Mouse (Mus musculus) bone marrow, adult 2 months (tissue): Measurements from ENCODE around the gene Amfr. TPM values are rescaled to one million over a fixed set of nuclear protein-coding genes. Genes with fewer than 3 reads are reported as not detected.
A peak's percentile ranks its signal among the peaks of the same experiment; 100 is the strongest.

ENCODE experiments used
- H3K27ac ChIP-seq: fragments of 200-500 bp; 2 replicates; pipeline ENCODE4 v1.5.1; 2012; ENCODE audit warnings: low read depth, mild to moderate bottlenecking, control low read depth, inconsistent platforms, low read length; ENCODE audit not compliant: control insufficient read depth, poor library complexity, insufficient read depth
- H3K4me1 ChIP-seq: fragments of 200-500 bp; 2 replicates; pipeline ENCODE4 v1.6.1; 2011; ENCODE audit warnings: low read length; ENCODE audit not compliant: control insufficient read depth, insufficient read depth
- H3K4me3 ChIP-seq: fragments of 200-500 bp; replicated peaks from 2 replicates; pipeline ENCODE3; 2011; ENCODE audit warnings: mild to moderate bottlenecking, low read depth, low read length, control low read depth; ENCODE audit not compliant: control insufficient read depth
- CTCF ChIP-seq: fragments of 200-500 bp; IDR thresholded peaks from 2 replicates; pipeline ENCODE4 v1.5.1; 2011; ENCODE audit warnings: low read length, control low read depth; ENCODE audit not compliant: control insufficient read depth, insufficient read depth
- POLR2A ChIP-seq: fragments of 200-500 bp; IDR thresholded peaks from 2 replicates; pipeline ENCODE4 v1.6.1; 2011; ENCODE audit warnings: low read depth, mild to moderate bottlenecking, control low read depth, low read length, borderline replicate concordance; ENCODE audit not compliant: control insufficient read depth
- WGBS: fragments of 180-500 bp; shearing (Covaris S2); methylation state at CpG from one replicate; pipeline ENCODE4 v1.1.7; 2018; 5-methylcytosine and 5-hydroxymethylcytosine counted together
- polyA plus RNA-seq: library from polyadenylated mRNA; stranded (reverse); fragments of >200 nt; gene quantifications from 2 replicates; pipeline ENCODE4 v1.2.4, GENCODE M21; 2011; ENCODE audit warnings: low replicate concordance; ENCODE audit not compliant: missing spikeins, insufficient read depth, insufficient read length

The Amfr gene
- polyA plus RNA-seq, 1 experiment, result 50.3 TPM

GRCm38 (mm10) chr8:94004139-94004538 lies 8.5 kb downstream of the Amfr start:
- Histone ChIP-seq H3K4me3 (no peak overlapping the region), H3K27ac (no peak overlapping the region), H3K4me1 (no peaks in the 10 kb centered on the region; the same call in 1 of the 2 replicates)
- TF ChIP-seq CTCF (no peak), POLR2A (no peak)
- WGBS, result 91% methylated on average over 9 of the region's 9 CpGs

DNA sequence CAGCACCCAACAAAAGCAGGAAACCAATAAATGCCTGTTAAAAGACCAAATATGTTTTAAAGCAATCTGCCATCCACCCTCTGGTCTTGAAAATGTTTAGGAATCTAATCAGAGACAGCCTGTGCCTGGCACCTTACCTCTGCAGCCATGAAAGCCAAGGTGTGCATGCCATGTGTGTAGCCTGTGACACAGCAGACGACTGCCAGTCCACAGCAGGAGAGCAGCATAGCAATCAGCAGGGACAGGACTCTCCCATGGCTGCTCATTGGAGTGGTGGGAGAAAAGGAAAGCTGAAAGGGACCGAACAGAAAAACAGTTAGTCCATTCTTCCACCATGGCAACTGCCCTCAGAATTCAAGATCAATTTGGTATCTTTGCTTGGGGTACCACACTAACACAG lies 13.7 kb downstream of the Amfr start:
- no peaks in the 10 kb centered on the region for H3K4me1 ChIP-seq
- no peak overlapping the region for H3K4me3 ChIP-seq
- no peak overlapping the region for H3K27ac ChIP-seq
- TF ChIP-seq POLR2A, result no peak
- TF ChIP-seq CTCF, result no peak
- 92% methylated on average over 2 of the region's 2 CpGs for WGBS

DNA sequence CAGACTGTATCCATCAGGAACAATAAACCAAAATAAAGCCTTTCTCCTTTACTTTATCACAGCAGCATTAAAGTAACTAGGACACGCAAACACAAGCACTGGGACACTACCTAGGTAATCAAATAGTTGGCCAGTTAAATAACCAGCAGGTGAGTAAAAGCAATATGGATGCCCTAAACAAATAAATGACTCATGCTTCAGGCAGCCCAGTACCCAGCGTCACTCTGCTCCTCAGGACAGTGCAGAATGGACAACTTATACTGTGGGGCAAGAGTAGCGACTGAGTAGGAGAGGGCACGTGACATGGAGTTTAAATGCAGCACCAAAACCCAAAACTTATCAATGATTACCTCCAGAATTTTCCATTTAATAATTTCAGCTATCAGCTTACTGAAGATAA lies 22.9 kb downstream of the Amfr start:
- 96% methylated on average over 4 of the region's 4 CpGs for WGBS
- TF ChIP-seq POLR2A (no peak), CTCF (no peak)
- H3K4me1 ChIP-seq, result no peaks in the 10 kb centered on the region; the same call in 1 of the 2 replicates
- no peak overlapping the region for H3K27ac ChIP-seq
- H3K4me3 ChIP-seq, result no peak overlapping the region

DNA sequence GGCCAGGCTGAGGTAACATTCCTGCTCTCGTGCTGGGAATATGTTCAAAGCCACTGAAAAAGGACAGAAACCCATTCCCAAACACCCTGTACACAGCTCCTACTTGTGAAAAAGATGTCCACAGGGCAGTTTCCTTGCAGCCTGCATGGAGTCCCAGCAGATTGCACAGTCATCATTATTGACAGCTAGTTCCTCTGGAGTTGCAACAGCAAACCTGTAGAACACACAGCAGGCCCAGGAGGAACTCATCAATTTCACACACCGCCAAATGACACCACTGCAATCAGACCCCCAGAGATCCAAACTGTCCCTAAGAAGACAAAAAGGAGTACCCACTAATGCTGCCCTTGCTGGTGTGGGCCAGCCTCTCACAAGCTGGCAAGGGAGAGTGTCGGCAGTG lies 27.9 kb downstream of the Amfr start:
- H3K4me1 ChIP-seq, result no peaks in the 10 kb centered on the region; the same call in 1 of the 2 replicates
- H3K4me3 ChIP-seq, result no peak overlapping the region
- 71% methylated on average over 3 of the region's 3 CpGs for WGBS
- H3K27ac ChIP-seq, result peak overlapping the region; percentile 57
- TF ChIP-seq CTCF (no peak), POLR2A (no peak)

GRCm38 (mm10) chr8:93983827-93984226 lies 28.8 kb downstream of the Amfr start:
- no peak for TF ChIP-seq CTCF
- no peak for TF ChIP-seq POLR2A
- no peak overlapping the region for H3K27ac ChIP-seq
- no peak overlapping the region for H3K4me3 ChIP-seq
- H3K4me1 ChIP-seq, result no peaks in the 10 kb centered on the region; the same call in 1 of the 2 replicates
- WGBS, result 87% methylated on average over 3 of the region's 3 CpGs

DNA sequence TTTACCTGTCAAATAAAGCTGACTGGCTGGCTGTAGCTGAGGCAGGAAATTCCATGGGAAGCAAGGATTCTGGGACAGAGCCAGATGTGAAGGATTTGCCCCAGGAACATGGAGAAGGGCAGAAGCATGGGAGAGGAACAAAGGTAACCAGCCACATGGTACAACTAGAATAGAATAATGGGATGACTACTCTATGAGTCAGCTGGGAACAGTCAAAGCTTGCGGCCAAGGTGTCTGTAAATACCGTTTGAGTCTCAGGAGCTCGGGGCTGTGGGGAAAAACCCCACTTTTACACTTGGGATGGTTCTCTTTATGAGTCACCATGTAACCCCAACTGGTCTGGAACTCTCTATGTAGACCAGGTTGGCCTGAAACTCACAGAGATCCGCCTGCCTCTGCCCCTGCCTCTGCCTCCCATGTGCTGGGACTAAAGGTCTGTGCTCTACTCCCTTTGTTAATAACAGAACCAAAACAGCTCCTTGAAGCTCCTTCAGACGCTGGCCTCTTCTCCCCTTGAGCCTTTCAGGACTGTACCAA lies 30.9 kb downstream of the Amfr start:
- Histone ChIP-seq H3K4me1 (no peaks in the 10 kb centered on the region; the same call in 1 of the 2 replicates), H3K27ac (no peak overlapping the region), H3K4me3 (no peak overlapping the region)
- WGBS, result 88% methylated on average over 5 of the region's 5 CpGs
- TF ChIP-seq CTCF (no peak), POLR2A (no peak)

DNA sequence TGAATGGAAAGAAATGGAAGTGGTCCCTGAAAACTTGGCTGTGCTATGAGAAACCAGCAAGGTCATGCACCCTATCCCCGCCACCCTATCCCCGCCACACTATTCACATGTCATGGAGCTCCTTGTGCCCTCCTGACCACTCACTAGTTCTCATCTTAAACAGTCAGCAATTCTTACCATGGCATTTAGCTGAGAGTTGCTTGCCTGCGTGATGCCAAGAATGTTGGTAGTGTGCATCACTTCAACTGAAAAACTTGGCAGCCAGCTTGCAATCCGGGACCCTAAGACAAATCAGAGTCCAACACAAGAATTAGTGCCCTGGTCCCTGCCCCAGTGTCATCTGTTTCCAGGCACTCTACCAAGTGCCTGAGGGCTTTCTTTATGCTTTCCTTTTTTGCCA lies 32.5 kb downstream of the Amfr start:
- no peak for TF ChIP-seq POLR2A
- TF ChIP-seq CTCF, result no peak
- no peak overlapping the region for H3K27ac ChIP-seq
- no peaks in the 10 kb centered on the region; the same call in 1 of the 2 replicates for H3K4me1 ChIP-seq
- no peak overlapping the region for H3K4me3 ChIP-seq
- 97% methylated on average over 4 of the region's 4 CpGs for WGBS

DNA sequence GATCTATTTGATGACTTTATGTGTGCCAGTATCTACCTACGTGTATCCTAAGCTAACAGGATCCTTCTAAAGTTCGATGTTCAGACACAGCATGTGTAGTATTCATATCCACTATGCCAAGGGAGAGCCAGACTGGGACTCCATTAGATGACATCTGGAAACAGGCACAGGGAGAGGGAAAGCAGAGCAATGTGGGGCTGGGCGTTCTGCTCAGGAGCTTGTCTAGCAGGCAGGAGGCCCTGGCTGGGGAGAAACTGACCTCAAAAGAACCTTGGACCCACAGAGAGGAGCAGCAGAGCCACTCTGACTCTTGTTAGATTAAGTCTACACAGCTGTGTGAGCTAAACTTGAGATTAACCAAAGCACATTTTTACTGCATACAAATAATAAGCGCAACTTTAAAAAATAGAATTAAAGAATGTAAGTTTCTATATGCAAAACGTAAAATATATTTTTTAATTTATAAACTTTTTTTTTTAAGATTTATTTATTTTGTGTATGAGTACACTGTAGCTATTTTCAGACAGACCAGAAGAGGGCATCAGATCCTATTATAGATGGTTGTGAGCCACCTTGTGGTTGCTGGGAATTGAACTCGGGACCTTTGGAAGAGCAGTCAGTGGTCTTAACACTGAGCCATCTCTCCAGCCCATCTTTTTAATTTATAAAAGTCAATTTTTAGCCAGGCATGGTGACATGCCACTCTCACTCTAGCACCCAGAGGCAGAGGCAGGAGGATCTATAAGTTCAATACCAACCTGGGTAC lies 36.0 kb downstream of the Amfr start:
- WGBS, result 93% methylated on average over 6 of the region's 6 CpGs
- no peaks in the 10 kb centered on the region for H3K4me1 ChIP-seq
- no peak overlapping the region for H3K27ac ChIP-seq
- H3K4me3 ChIP-seq, result no peak overlapping the region
- TF ChIP-seq CTCF (no peak), POLR2A (no peak)

- WGBS, result 84% methylated on average over 2 of the region's 2 CpGs
- no peak for TF ChIP-seq POLR2A
- no peak for TF ChIP-seq CTCF
- Histone ChIP-seq H3K4me1 (no peaks in the 10 kb centered on the region), H3K4me3 (no peak overlapping the region), H3K27ac (no peak overlapping the region)
These were observed 37.3 kb downstream of the Amfr start for GRCm38 (mm10) chr8:93975358-93975757.
